Mouse (Mus musculus): ENCODE results near the gene Sncg.
"Not testable (repeated sequence)": the region's sequence is repeated elsewhere in the genome, so short reads cannot be mapped to it uniquely, and the experiment has no call there.

The Sncg gene

GRCm38 (mm10) chr14:34374577-34374976 is at the start of gene Sncg:
TSS of gene Sncg (minus strand) at chr14:34374789.
- DNase-seq: no peak

DNA sequence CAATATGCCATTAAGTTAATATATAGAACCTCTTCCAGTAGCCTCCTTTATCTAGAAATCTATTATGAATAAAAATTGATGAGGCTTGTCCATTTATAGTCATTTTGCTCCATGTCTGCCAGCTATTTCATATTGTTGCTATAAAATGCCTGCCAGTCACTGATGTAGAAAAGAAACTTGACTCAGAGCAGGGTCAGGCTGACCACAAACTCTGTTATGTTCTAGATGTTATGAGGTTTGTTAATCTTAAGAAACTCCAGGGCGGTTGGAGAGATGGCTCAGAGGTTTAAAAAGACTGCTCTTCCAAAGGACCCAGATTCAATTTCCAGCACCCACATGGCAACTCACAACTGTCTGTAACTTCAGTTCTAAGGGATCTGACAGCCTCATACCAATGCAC is 46.5 kb upstream of the Sncg start:
- no peak for DNase-seq

GRCm38 (mm10) chr14:34417501-34417900 is 42.9 kb upstream of the Sncg start:
- DNase-seq: no peak

GRCm38 (mm10) chr14:34416946-34417345 is 42.4 kb upstream of the Sncg start:
- DNase-seq: not testable (repeated sequence)

GRCm38 (mm10) chr14:34412164-34412896 is 37.7 kb upstream of the Sncg start:
- DNase-seq: no peak

GRCm38 (mm10) chr14:34410716-34411115 is 36.1 kb upstream of the Sncg start:
- no peak for DNase-seq

DNA sequence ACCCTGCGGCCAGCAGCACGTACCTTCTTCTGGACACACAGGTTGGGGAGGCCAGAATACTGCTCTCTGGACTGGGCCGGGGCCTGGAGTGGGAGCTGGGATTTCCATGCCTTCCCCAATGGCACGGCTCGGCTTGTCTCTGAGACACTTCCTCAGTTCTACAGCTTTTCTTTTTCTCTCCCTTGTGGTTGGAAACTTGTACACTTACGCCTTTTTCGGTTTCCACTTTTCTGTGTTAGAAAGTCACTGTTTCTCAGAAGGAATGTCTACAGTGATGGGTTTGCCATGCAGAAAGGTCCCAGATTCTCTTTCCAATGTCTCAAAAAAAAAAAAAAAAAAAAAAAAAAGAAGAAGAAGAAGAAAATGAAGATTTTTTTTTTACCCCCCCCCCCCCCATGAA is 28.8 kb upstream of the Sncg start:
- DNase-seq: no peak

- no peak for DNase-seq
Measured at GRCm38 (mm10) chr14:34402871-34403270, 28.3 kb upstream of the Sncg start.

- peak; percentile 94 for DNase-seq
Measured at GRCm38 (mm10) chr14:34401135-34401534, 26.5 kb upstream of the Sncg start.

GRCm38 (mm10) chr14:34400021-34400420 is 25.4 kb upstream of the Sncg start:
- no peak for DNase-seq

- no peak for DNase-seq
Measured at GRCm38 (mm10) chr14:34399301-34399700, 24.7 kb upstream of the Sncg start.

DNA sequence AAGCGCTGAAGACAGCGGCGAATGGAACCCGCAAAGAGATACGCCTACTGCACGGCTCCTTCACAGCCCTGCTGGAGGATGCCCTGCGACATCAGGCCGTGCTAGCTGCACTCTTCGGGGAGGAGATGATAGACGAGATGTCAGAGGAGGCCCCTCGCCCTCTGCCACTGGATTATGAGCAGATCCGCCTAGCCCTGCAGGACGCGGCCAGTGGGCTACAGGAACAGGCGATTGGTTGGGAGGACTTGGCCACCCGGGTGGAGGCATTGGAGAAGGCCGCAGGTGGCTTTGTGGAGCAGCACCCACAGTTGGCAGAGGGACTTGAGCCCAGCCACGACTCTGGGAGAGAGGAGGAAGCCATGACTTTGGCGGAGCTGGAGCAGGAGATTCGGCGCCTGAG is 24.3 kb upstream of the Sncg start:
- DNase-seq: no peak

DNA sequence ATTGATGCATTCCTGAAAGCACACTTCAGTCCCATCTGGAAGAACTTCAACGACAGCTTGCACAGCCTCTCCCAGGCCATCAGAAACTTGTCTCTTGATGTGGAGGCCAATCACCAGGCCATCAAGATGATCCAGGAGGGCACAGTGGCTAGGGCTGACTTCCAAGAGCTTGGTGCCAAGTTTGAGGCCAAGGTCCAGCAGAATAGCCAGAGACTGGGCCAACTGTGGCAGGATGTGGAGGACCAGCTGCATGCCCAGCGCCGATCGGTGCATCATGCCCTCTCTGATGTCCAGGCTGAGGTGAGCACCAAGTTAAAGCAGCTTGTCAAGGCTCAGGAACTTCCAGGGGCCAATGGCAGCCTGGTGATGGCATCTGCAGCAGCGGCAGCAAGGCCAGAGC is 23.3 kb upstream of the Sncg start:
- no peak for DNase-seq

DNA sequence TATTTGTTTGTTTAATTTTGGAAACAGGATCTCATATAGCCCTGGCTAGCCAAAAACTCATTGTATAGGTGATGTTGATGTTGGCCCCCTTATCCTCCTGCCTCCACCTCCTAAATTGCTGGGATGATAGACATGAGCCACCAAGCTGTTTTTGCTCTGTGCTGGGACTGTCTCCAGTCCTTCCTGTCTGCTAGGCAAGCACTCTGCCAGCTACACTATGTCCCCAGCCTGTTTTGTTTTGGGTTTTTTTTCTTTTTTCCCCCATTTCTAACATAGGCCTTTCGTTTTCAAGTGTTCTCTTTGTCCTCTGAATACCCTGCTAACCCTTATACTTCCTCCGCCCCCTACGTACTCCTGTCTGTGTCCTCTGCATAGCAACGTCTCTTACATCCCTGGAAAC is 18.7 kb upstream of the Sncg start:
- no peak for DNase-seq

DNA sequence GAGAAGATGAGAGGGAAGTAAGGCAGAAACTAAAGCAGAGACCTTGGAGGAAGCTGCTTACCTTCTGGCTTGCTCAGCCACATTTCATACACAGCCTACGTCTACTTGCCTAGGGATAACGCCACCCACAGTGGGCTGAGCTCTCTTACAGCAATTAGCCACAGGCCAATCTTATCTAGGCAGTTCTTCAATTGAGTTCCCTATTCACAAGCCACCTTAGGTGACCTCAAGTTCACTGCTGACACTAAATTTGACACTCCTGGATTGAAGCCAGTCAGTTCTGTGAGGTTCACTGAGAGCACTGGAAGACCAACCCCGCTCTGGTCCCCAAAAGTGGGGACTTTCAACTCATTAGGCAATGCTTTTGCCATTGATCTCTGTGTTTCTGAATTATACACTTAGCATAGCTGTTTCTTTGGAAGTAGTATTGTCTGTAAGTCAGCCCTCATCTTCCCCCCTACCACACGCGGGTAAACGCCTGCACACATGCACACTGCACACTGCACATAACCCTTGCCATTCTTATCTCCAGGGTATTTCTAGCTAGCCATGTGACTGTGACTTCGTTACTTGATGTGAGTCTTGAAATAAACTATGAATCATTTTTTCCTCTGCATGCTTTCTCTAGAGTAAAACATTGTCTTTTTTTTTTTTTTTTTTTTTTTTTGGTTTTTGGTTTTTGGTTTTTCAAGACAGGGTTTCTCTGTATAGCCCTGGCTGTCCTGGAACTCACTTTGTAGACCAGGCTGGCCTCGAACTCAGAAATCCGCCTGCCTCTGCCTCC is 8.5 kb upstream of the Sncg start:
- no peak for DNase-seq

- DNase-seq: peak; percentile 32
Measured at GRCm38 (mm10) chr14:34378560-34379331, 4.2 kb upstream of the Sncg start.

DNA sequence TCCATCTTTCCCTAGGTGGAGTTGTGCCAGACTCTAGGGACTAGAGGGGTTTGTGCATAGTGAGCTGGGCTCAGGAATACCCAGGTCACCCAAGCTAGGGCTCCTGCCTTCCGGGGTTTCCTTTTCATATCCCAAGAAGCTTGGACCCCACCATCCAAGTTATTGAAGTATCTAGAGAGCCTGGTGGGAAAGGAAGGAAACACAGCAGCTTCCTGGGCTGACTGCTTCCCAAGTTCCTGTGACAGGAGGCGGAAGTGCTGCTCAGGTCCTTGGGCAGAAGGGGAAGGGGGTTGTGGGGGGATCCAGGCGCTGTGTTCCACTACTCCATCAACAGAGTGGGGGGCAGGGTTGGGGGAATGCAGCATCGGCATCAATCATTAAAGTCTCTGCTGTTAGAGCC is 2.5 kb upstream of the Sncg start:
- no peak for DNase-seq

GRCm38 (mm10) chr14:34375941-34376340 is 1.4 kb upstream of the Sncg start:
- DNase-seq: no peak

DNA sequence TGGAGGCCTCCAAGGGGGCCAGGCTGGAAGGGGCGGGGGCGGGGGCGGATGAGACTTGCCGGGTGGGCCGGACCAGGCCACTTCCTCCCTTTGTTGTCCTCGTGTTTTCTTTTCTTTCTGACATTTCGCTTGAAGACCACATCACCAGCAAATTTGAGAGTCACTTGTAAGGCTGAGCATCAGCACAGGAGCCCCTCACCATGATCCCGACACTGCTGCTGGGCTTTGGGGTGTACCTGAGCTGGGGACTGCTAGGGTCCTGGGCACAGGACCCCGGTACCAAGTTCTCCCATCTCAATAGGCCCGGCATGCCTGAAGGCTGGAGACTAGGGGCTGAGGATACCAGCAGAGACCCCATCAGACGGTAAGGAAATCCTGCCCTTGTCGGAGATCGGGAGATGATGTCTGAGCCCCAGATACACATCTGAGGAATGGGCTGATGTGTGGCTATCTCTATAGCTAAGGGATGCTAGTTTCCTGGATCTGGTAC is 871 bp upstream of the Sncg start, which contains the start of gene Mmrn2:
Gene Mmrn2 (plus strand): TSS at position 51 of the 490 bp plus-strand sequence.
- no peak for DNase-seq

GRCm38 (mm10) chr14:34373581-34373980 is 1.0 kb downstream of the Sncg start:
- DNase-seq: no peak

- DNase-seq: peak; percentile 63
Measured at GRCm38 (mm10) chr14:34372646-34373045, 1.9 kb downstream of the Sncg start.

DNA sequence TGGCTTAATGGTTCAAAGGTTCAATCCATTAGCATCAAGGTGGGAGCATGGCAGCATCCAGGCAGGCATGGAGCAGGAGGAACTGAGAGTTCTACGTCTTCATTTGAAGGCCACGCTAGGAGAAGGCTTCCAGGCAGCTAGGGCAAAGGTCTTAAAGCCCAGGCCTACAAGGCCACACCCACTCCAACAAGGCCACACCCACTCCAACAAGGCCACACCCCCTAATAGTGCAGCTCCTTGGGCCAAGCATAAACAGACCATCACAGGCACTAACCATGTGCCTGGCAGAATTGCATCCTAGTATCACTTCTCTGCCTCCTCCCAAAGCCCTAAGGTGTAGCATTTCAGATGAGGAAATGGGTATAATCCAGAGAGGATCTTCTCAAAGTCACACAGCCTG is 2.8 kb downstream of the Sncg start:
- no peak for DNase-seq

DNA sequence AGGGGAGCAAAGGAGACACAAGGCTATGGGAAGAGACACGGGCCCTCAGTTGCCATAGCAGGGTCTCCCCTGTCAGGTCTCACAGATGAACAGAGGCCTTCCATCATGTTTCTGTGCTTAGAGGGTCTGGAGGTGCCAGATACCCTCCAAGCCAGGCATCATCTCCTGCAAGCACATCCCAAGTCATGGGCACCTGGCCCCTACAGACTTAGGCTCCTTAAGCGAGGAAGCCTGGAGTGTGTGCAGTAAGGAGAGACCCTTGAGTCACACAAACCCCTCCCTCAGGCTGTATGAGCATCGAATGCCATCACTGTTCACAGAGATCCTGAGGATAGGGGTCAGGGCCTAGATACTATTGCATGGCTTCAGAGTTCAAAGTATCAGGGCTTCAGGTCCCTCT is 3.7 kb downstream of the Sncg start:
- no peak for DNase-seq

All from lung, postnatal 36 days (tissue).